11 mouse cellular contexts compared by ENCODE assay signal in genomic region chr6:137696445-137697204, GRCm38 (mm10). TPM values are rescaled to one million over a fixed set of nuclear protein-coding genes. Genes with fewer than 3 reads are reported as not detected.
DNase-seq lines count a peak whose midpoint lies in the region; ATAC-seq and TF ChIP-seq lines count a peak whose summit lies in the region.
"Had no signal": no experiment of that assay in that cellular context is flagged by ENCODE, and none has a peak within 500 bp of the region (broad histone marks: within the 10 kb centered on the region; RNA-seq: fewer than 3 reads in every experiment).

No protein-coding gene starts in this region.

- DNase-seq in heart, embryonic 10.5 days (ENCODE audit: low spot score), result no peak
- DNase-seq in midbrain, postnatal 0 days (ENCODE audit: low spot score), result no peak
- DNase-seq in liver, postnatal 0 days, result no peak
- no peak for DNase-seq in frontal cortex, postnatal 10 days (ENCODE audit: low spot score in 2 of 2)
- DNase-seq in frontal cortex, adult 2 months (ENCODE audit: extremely low spot score in 1 of 2, low spot score in 1 of 2), result no peak
- DNase-seq: kidney, postnatal 36 days had no signal

- no peaks in the 10 kb centered on the region for H3K36me3 ChIP-seq in heart, embryonic 13.5 days
- H3K36me3 ChIP-seq in heart, embryonic 10.5 days, result no peaks in the 10 kb centered on the region
- no peaks in the 10 kb centered on the region for H3K36me3 ChIP-seq in midbrain, embryonic 12.5 days
- H3K36me3 ChIP-seq in midbrain, postnatal 0 days (ENCODE audit: insufficient read depth, low read length), result no peaks in the 10 kb centered on the region
- H3K36me3 ChIP-seq in liver, postnatal 0 days (replicated peaks; ENCODE audit: insufficient read depth, low read length), result no peaks in the 10 kb centered on the region
- no peaks in the 10 kb centered on the region for H3K36me3 ChIP-seq in stomach, embryonic 16.5 days (ENCODE audit: control insufficient read depth, insufficient read depth, low read length)
- H3K36me3 ChIP-seq: hindbrain, embryonic 13.5 days; limb, embryonic 12.5 days had no signal

- H3K27me3 ChIP-seq in heart, embryonic 13.5 days (replicated peaks), result no peaks in the 10 kb centered on the region
- no peaks in the 10 kb centered on the region for H3K27me3 ChIP-seq in heart, embryonic 10.5 days (ENCODE audit: insufficient read depth, poor library complexity, severe bottlenecking)
- H3K27me3 ChIP-seq in midbrain, embryonic 12.5 days, result peaks cover 32% of the 10 kb centered on the region
- H3K27me3 ChIP-seq in midbrain, postnatal 0 days (ENCODE audit: insufficient read depth, low read length), result no peaks in the 10 kb centered on the region
- no peaks in the 10 kb centered on the region for H3K27me3 ChIP-seq in liver, postnatal 0 days (ENCODE audit: insufficient read depth, low read length)
- no peaks in the 10 kb centered on the region for H3K27me3 ChIP-seq in stomach, embryonic 16.5 days (ENCODE audit: control insufficient read depth, insufficient read depth, low read length)
- H3K27me3 ChIP-seq: limb, embryonic 12.5 days had no signal

- peak overlapping the region; percentile 51 for H3K27ac ChIP-seq in heart, embryonic 13.5 days (replicated peaks)
- H3K27ac ChIP-seq in heart, embryonic 10.5 days, result no peak overlapping the region
- no peak overlapping the region for H3K27ac ChIP-seq in midbrain, embryonic 12.5 days (replicated peaks)
- no peak overlapping the region for H3K27ac ChIP-seq in midbrain, postnatal 0 days (ENCODE audit: low read depth, low read length)
- peak overlapping the region; percentile 58; the same call in 1 of the 2 replicates for H3K27ac ChIP-seq in liver, postnatal 0 days (ENCODE audit: low read depth)
- peak overlapping the region; percentile 52 for H3K27ac ChIP-seq in stomach, embryonic 16.5 days (ENCODE audit: low read length)
- H3K27ac ChIP-seq: hindbrain, embryonic 13.5 days; limb, embryonic 12.5 days had no signal

- ATAC-seq in heart, embryonic 13.5 days (ENCODE audit: extremely low read depth, insufficient number of reproducible peaks, low FRiP score, low TSS enrichment), result no peak
- ATAC-seq in midbrain, embryonic 12.5 days (ENCODE audit: low FRiP score, low read depth), result peak; percentile 49; the same call in 1 of the 2 replicates
- ATAC-seq in midbrain, postnatal 0 days (ENCODE audit: low FRiP score), result no peak
- peak; percentile 68 for ATAC-seq in liver, postnatal 0 days
- peak; percentile 56; the same call in 1 of the 2 replicates for ATAC-seq in stomach, embryonic 16.5 days (ENCODE audit: insufficient read depth, low FRiP score)

- no peak overlapping the region for H3K4me2 ChIP-seq in heart, embryonic 13.5 days
- H3K4me2 ChIP-seq in midbrain, embryonic 12.5 days (replicated peaks), result no peak overlapping the region
- H3K4me2 ChIP-seq in midbrain, postnatal 0 days (ENCODE audit: low read depth, low read length, poor library complexity, severe bottlenecking), result no peak overlapping the region
- peak overlapping the region; percentile 28; the same call in 1 of the 2 replicates for H3K4me2 ChIP-seq in liver, postnatal 0 days (ENCODE audit: low read depth, low read length)
- H3K4me2 ChIP-seq in stomach, embryonic 16.5 days (ENCODE audit: low read depth, low read length), result no peak overlapping the region
- H3K4me2 ChIP-seq: hindbrain, embryonic 13.5 days; limb, embryonic 12.5 days had no signal

- H3K9me3 ChIP-seq in heart, embryonic 13.5 days, result 0 out of 2 replicates have a peak, but pooled peaks cover 4% of the 10 kb centered on the region
- no peaks in the 10 kb centered on the region for H3K9me3 ChIP-seq in heart, embryonic 10.5 days
- no peaks in the 10 kb centered on the region for H3K9me3 ChIP-seq in midbrain, embryonic 12.5 days
- H3K9me3 ChIP-seq in midbrain, postnatal 0 days (ENCODE audit: low read length), result no peaks in the 10 kb centered on the region
- no peaks in the 10 kb centered on the region for H3K9me3 ChIP-seq in liver, postnatal 0 days (ENCODE audit: low read length)
- H3K9me3 ChIP-seq in stomach, embryonic 16.5 days (replicated peaks; ENCODE audit: control insufficient read depth, low read length), result no peaks in the 10 kb centered on the region
- H3K9me3 ChIP-seq: hindbrain, embryonic 13.5 days; limb, embryonic 12.5 days had no signal

- WGBS in heart, embryonic 13.5 days, result 51% methylated on average over 8 of the region's 8 CpGs
- WGBS in heart, embryonic 10.5 days, result 58% methylated on average over 8 of the region's 8 CpGs
- WGBS in midbrain, embryonic 12.5 days, result 61% methylated on average over 8 of the region's 8 CpGs
- 29% methylated on average over 8 of the region's 8 CpGs for whole genome bisulfite sequencing in midbrain, postnatal 0 days
- WGBS in liver, postnatal 0 days (ENCODE audit: insufficient replicate concordance), result 38% methylated on average over 8 of the region's 8 CpGs
- 62% methylated on average over 8 of the region's 8 CpGs for WGBS in stomach, embryonic 16.5 days

- no peak overlapping the region for H3K9ac ChIP-seq in heart, embryonic 13.5 days
- H3K9ac ChIP-seq in midbrain, embryonic 12.5 days (replicated peaks), result no peak overlapping the region
- H3K9ac ChIP-seq in midbrain, postnatal 0 days (replicated peaks; ENCODE audit: low read length, poor library complexity, severe bottlenecking), result no peak overlapping the region
- H3K9ac ChIP-seq in liver, postnatal 0 days (replicated peaks), result no peak overlapping the region
- H3K9ac ChIP-seq in stomach, embryonic 16.5 days (ENCODE audit: low read length), result no peak overlapping the region
- H3K9ac ChIP-seq: hindbrain, embryonic 13.5 days; limb, embryonic 12.5 days had no signal

- no peak for TF ChIP-seq CTCF in midbrain, postnatal 0 days (IDR thresholded peaks at IDR 0.05)
- TF ChIP-seq CTCF in liver, postnatal 0 days (IDR thresholded peaks at IDR 0.05; ENCODE audit: low read depth), result no peak

- TF ChIP-seq EP300 in liver, postnatal 0 days (IDR thresholded peaks at IDR 0.05; ENCODE audit: low read depth), result no peak

- H3K4me1 ChIP-seq in heart, embryonic 13.5 days, result peaks cover 13% of the 10 kb centered on the region
- H3K4me1 ChIP-seq in heart, embryonic 10.5 days, result peaks cover 2% of the 10 kb centered on the region; the same call in 1 of the 2 replicates
- no peaks in the 10 kb centered on the region; the same call in 1 of the 2 replicates for H3K4me1 ChIP-seq in midbrain, embryonic 12.5 days
- no peaks in the 10 kb centered on the region for H3K4me1 ChIP-seq in midbrain, postnatal 0 days (ENCODE audit: insufficient read depth, low read length)
- peaks cover 3% of the 10 kb centered on the region; the same call in 1 of the 2 replicates for H3K4me1 ChIP-seq in liver, postnatal 0 days (ENCODE audit: insufficient read depth)
- no peaks in the 10 kb centered on the region for H3K4me1 ChIP-seq in stomach, embryonic 16.5 days (ENCODE audit: control insufficient read depth, insufficient read depth, low read length)
- H3K4me1 ChIP-seq: hindbrain, embryonic 13.5 days had no signal

- no peak overlapping the region for H3K4me3 ChIP-seq in heart, embryonic 13.5 days
- no peak overlapping the region for H3K4me3 ChIP-seq in heart, embryonic 10.5 days
- H3K4me3 ChIP-seq in midbrain, embryonic 12.5 days, result no peak overlapping the region
- H3K4me3 ChIP-seq in midbrain, postnatal 0 days (ENCODE audit: low read depth, low read length), result no peak overlapping the region
- H3K4me3 ChIP-seq in liver, postnatal 0 days (ENCODE audit: low read depth, low read length), result no peak overlapping the region
- H3K4me3 ChIP-seq in stomach, embryonic 16.5 days (replicated peaks; ENCODE audit: low read length), result no peak overlapping the region
- H3K4me3 ChIP-seq: hindbrain, embryonic 13.5 days; limb, embryonic 12.5 days had no signal

RNA-seq across cellular contexts. Expression of gene Strap, which starts 38.3 kb away (rescaled TPM):
- 114 and 124 TPM in 2 replicates for polyA plus RNA-seq in heart, embryonic 13.5 days (2015; fragmentation: Nextera tagmentation; extraction: Ambion mirVana)
- 154 and 170 TPM in 2 replicates for polyA plus RNA-seq in heart, embryonic 10.5 days (2016; fragmentation: Nextera tagmentation; extraction: Ambion mirVana)
- polyA plus RNA-seq in midbrain, embryonic 12.5 days (2016; fragmentation: Nextera tagmentation; extraction: Ambion mirVana), result 203 and 210 TPM in 2 replicates
- 80.9 and 105 TPM in 2 replicates for total RNA-seq in midbrain, postnatal 0 days (2014; rRNA removed)
- polyA plus RNA-seq in midbrain, postnatal 0 days (2015; fragmentation: Nextera tagmentation; extraction: Ambion mirVana), result 164 and 166 TPM in 2 replicates
- 57.7 and 60.1 TPM in 2 replicates for polyA plus RNA-seq in liver, postnatal 0 days (2015; fragmentation: Nextera tagmentation; extraction: Ambion mirVana)
- polyA plus RNA-seq in stomach, embryonic 16.5 days (2015; fragmentation: Nextera tagmentation; extraction: Ambion mirVana), result 123 and 131 TPM in 2 replicates
- 66.6 and 67.4 TPM in 2 replicates for polyA plus RNA-seq in frontal cortex, adult 2 months (2012; rRNA removed)

RNA-seq across cellular contexts. Expression of gene Eps8, which starts 41.9 kb away (rescaled TPM):
- polyA plus RNA-seq in heart, embryonic 13.5 days (2015; fragmentation: Nextera tagmentation; extraction: Ambion mirVana), result 17.8 and 22.2 TPM in 2 replicates
- polyA plus RNA-seq in heart, embryonic 10.5 days (2016; fragmentation: Nextera tagmentation; extraction: Ambion mirVana), result 14.9 and 16.3 TPM in 2 replicates
- 10.7 and 11.0 TPM in 2 replicates for polyA plus RNA-seq in midbrain, embryonic 12.5 days (2016; fragmentation: Nextera tagmentation; extraction: Ambion mirVana)
- 27.2 and 28.8 TPM in 2 replicates for total RNA-seq in midbrain, postnatal 0 days (2014; rRNA removed)
- 29.9 and 34.3 TPM in 2 replicates for polyA plus RNA-seq in midbrain, postnatal 0 days (2015; fragmentation: Nextera tagmentation; extraction: Ambion mirVana)
- 2.4 and 4.8 TPM in 2 replicates for polyA plus RNA-seq in liver, postnatal 0 days (2015; fragmentation: Nextera tagmentation; extraction: Ambion mirVana)
- 33.4 and 37.9 TPM in 2 replicates for polyA plus RNA-seq in stomach, embryonic 16.5 days (2015; fragmentation: Nextera tagmentation; extraction: Ambion mirVana)
- polyA plus RNA-seq in frontal cortex, adult 2 months (2012; rRNA removed), result 24.4 and 27.9 TPM in 2 replicates

RNA-seq across cellular contexts. Expression of gene Dera, which starts 57.7 kb away (rescaled TPM):
- 47.7 and 53.8 TPM in 2 replicates for polyA plus RNA-seq in heart, embryonic 13.5 days (2015; fragmentation: Nextera tagmentation; extraction: Ambion mirVana)
- 76.1 and 79.9 TPM in 2 replicates for polyA plus RNA-seq in heart, embryonic 10.5 days (2016; fragmentation: Nextera tagmentation; extraction: Ambion mirVana)
- 38.7 and 40.4 TPM in 2 replicates for polyA plus RNA-seq in midbrain, embryonic 12.5 days (2016; fragmentation: Nextera tagmentation; extraction: Ambion mirVana)
- total RNA-seq in midbrain, postnatal 0 days (2014; rRNA removed), result 7.3 and 8.7 TPM in 2 replicates
- polyA plus RNA-seq in midbrain, postnatal 0 days (2015; fragmentation: Nextera tagmentation; extraction: Ambion mirVana), result 14.2 and 15.6 TPM in 2 replicates
- 42.5 and 43.6 TPM in 2 replicates for polyA plus RNA-seq in liver, postnatal 0 days (2015; fragmentation: Nextera tagmentation; extraction: Ambion mirVana)
- polyA plus RNA-seq in stomach, embryonic 16.5 days (2015; fragmentation: Nextera tagmentation; extraction: Ambion mirVana), result 65.5 and 66.0 TPM in 2 replicates
- polyA plus RNA-seq in frontal cortex, adult 2 months (2012; rRNA removed), result 3.8 and 4.1 TPM in 2 replicates

Comparison
In these comparisons a context has a peak if more than half of its experiments do, and no peak if none do; other contexts are left out.
1. ATAC-seq: peak in midbrain, embryonic 12.5 days (single experiment), liver, postnatal 0 days (single experiment) and stomach, embryonic 16.5 days (single experiment); none in heart, embryonic 13.5 days (single experiment) and midbrain, postnatal 0 days (single experiment).
2. H3K27ac ChIP-seq: peak in heart, embryonic 13.5 days (single experiment), liver, postnatal 0 days (single experiment) and stomach, embryonic 16.5 days (single experiment); none in heart, embryonic 10.5 days (single experiment), midbrain, embryonic 12.5 days (single experiment) and midbrain, postnatal 0 days (single experiment).